Mouse (Mus musculus): ENCODE measurements around the gene Scarf1.

DNA sequence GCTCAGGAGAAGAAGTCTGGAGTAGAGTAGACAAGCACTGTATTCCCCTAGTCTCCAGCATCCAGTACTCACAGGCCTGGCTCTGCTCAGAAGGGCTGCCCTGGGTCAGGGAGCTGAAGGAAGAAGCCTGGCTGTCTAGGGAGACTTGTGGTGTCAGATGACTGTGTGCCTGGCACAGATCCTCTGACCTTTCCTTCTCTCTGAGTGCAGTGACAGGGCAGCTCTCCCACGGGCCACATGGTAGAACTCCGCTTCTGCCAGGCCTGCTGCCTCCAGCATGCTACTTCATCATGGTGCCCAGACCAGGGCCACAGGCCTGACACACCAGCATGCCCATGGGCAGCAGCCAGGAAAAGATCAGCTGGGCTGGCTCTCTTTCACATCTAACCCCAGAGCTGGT is 52.5 kb downstream of the Scarf1 start:
- TF ChIP-seq CTCF (IDR thresholded peaks at IDR 0.05; ENCODE audit: borderline replicate concordance, insufficient read depth, low read depth, low read length), result no peak
- no peak for TF ChIP-seq POLR2A (IDR thresholded peaks at IDR 0.05; ENCODE audit: borderline replicate concordance, insufficient read depth, low read length)

Data from cerebellum, adult 2 months (tissue).